Mouse (Mus musculus) liver, adult 2 months (tissue): ENCODE data around the gene Map3k1. TPM values are rescaled to one million over a fixed set of nuclear protein-coding genes. Genes with fewer than 3 reads are reported as not detected.

Source experiments
- DNase-seq: peaks from one replicate; pipeline ENCODE4 v3.0.0-alpha.2; 2011; ENCODE audit warnings: low read depth, low spot score; ENCODE audit errors: extremely low read depth
- H3K27ac ChIP-seq: fragments of 200-500 bp; replicated peaks from 2 replicates; pipeline ENCODE4 v1.5.1; 2012; ENCODE audit warnings: low read depth, mild to moderate bottlenecking, control low read depth, inconsistent platforms, low read length; ENCODE audit not compliant: insufficient read depth
- H3K27me3 ChIP-seq: fragments of 200-500 bp; 2 replicates; pipeline ENCODE4 v1.6.1; 2012; ENCODE audit warnings: mild to moderate bottlenecking, moderate library complexity, low read length, inconsistent platforms; ENCODE audit not compliant: control insufficient read depth, insufficient read depth
- H3K36me3 ChIP-seq: fragments of 200-500 bp; 2 replicates; pipeline ENCODE4 v1.6.1; 2012; ENCODE audit warnings: low read length, inconsistent platforms; ENCODE audit not compliant: control insufficient read depth, insufficient read depth
- H3K4me1 ChIP-seq: fragments of 200-500 bp; 2 replicates; pipeline ENCODE4 v1.6.1; 2011; ENCODE audit warnings: low read length; ENCODE audit not compliant: control insufficient read depth, insufficient read depth
- H3K4me3 ChIP-seq: fragments of 200-500 bp; 2 replicates; pipeline ENCODE4 v1.5.1; 2011; ENCODE audit warnings: low read depth, mild to moderate bottlenecking, control low read depth, low read length, moderate library complexity; ENCODE audit not compliant: insufficient read depth
- H3K79me2 ChIP-seq: fragments of 200-500 bp; 2 replicates; pipeline ENCODE4 v1.6.1; 2012; ENCODE audit warnings: inconsistent platforms, mild to moderate bottlenecking, low read length, moderate library complexity; ENCODE audit not compliant: control insufficient read depth, insufficient read depth
- H3K9ac ChIP-seq: fragments of 200-500 bp; 2 replicates; pipeline ENCODE4 v1.6.1; 2012; ENCODE audit warnings: low read depth, mild to moderate bottlenecking, control low read depth, inconsistent platforms, low read length
- CTCF ChIP-seq: fragments of 200-500 bp; IDR thresholded peaks from 2 replicates; pipeline ENCODE4 v1.5.1; 2011; ENCODE audit warnings: low read depth, low read length, control low read depth
- POLR2A ChIP-seq: fragments of 200-500 bp; IDR thresholded peaks from 2 replicates; pipeline ENCODE4 v1.6.1; 2011; ENCODE audit warnings: low read length, control low read depth; ENCODE audit not compliant: insufficient read depth; ENCODE audit errors: extremely low read depth
- WGBS: fragments of 180-500 bp; shearing (Covaris S2); methylation state at CpG from one replicate; pipeline ENCODE4 v1.1.7; 2018; 5-methylcytosine and 5-hydroxymethylcytosine counted together
- polyA plus RNA-seq: library from polyadenylated mRNA; depleted of rRNA; stranded (reverse); fragments of >200 nt; gene quantifications from 2 replicates; pipeline ENCODE4 v1.2.3, GENCODE M21; 2012; rRNA removed
- total RNA-seq: library from RNA; depleted of rRNA; stranded (reverse); fragments of >200 nt; gene quantifications from 2 replicates; pipeline ENCODE4 v1.2.3, GENCODE M21; 2014; rRNA removed

Map3k1 gene
- 7.9 and 8.7 TPM in 2 replicates for total RNA-seq
- polyA plus RNA-seq, result 4.5 and 4.6 TPM in 2 replicates

DNA sequence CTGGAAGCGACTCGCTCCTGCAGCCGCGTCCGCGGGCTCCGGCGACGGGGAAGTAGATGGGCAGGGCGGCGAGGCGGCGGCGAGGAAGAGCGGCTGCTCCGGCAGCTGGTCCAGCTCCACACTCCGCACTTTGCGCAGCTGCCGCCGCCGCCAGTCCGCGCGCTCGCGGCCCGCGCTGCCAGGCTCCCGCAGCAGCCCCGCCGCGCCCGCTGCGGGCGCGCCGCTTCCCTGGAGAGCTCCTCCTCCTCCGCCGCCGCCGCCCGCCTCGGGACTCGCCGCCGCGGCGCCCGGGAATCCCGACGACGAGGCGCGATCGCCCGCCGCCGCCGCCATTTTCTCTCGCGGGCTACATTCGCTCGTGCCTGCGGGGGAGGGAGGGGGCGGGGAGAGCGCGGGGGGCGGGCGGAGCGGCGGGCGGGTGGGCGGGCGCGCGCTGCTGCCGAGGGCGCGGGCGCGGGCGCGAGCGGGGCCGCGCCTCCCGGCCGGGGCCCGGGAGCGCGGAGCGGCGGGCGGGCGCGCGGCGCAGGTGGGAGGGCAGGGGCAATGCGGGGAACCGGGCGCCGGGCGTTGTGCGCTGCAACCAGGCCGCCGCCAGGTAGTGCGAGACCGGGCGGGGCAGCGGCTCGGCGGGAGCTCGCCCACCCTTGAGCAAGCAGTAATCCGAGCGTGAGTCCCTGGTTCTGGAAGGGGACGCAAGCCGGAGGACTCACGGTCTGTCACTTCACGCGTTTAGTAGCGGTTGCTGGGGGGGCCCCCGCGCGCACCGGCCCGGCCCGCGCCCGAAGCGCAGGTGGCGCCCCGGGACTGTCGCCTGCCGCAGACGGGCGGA, at the start of gene Map3k1:
TSS of gene Map3k1 (minus strand) at position 357 of the 829 bp plus-strand sequence.
- H3K36me3 ChIP-seq, result no peaks in the 10 kb centered on the region
- H3K27ac ChIP-seq, result peak within 1 kb of the TSS; percentile 91
- H3K79me2 ChIP-seq, result peaks cover 10% of the 10 kb centered on the region; the same call in 1 of the 2 replicates
- H3K27me3 ChIP-seq, result no peaks in the 10 kb centered on the region
- WGBS, result 3% methylated on average over 102 of the region's 136 CpGs
- peak within 1 kb of the TSS; percentile 99 for H3K9ac ChIP-seq
- TF ChIP-seq CTCF, result no peak
- TF ChIP-seq POLR2A, result peak; percentile 36; the same call in 1 of the 2 replicates
- no peak for DNase-seq
- peak within 1 kb of the TSS; percentile 97 for H3K4me3 ChIP-seq
- peaks cover 15% of the 10 kb centered on the region for H3K4me1 ChIP-seq

DNA sequence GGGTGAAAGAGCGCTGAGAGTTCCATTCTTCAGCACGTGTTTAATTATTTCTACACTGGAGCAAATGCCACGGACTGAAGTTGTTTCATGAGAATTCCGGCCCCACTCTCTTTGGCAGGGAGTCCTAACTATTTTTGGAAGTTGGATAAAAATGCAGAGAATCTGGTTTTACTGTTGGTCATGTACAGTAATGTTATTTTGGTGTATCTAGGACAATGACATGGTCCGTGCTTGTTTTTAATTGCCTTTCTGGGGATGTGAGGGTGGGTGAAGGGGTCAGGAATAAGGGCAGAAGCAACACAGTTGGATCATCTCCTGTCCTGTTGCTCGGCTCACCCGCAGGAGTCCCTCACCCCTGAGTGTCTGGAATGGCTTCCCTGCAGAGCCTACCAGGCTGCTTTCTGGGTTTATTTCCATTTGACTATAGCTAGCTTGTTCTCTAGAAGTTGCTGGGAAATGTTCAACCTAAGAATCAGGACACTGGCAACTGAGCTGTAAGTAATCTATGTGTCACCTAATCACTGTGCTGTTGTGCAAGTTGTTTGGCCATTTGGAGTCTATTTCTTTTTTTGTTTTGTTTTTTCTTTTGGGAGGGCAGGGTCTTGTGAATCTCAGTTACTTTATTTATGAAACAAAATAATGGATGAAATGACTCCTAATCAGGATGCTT, 48.1 kb upstream of the Map3k1 start:
- H3K4me1 ChIP-seq, result peaks cover 8% of the 10 kb centered on the region
- DNase-seq, result peak; percentile 54
- peak overlapping the region; percentile 48 for H3K27ac ChIP-seq
- no peaks in the 10 kb centered on the region for H3K79me2 ChIP-seq
- H3K27me3 ChIP-seq, result no peaks in the 10 kb centered on the region
- no peak overlapping the region for H3K4me3 ChIP-seq
- H3K9ac ChIP-seq, result no peak overlapping the region
- 26% methylated on average over 7 of the region's 7 CpGs for WGBS
- no peaks in the 10 kb centered on the region for H3K36me3 ChIP-seq
- TF ChIP-seq CTCF, result no peak
- TF ChIP-seq POLR2A, result no peak

DNA sequence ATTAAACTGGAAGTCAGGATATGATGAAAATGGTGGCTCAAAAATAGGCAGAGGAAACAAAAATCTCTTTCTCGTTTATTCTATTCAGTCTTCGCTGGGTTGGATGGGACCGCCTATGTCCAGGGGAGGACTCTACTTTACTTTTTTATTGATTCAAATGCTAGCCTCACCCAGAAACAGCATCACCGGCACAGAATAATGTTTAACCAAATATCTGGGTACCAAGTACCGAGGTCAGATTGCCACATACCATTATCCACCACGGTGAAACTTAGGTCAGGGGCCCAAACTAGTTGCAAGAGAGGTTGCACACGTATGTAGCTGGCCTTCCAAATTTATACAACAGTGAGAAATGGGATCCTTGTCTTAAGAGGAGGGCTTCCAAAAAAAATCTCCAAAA, 47.4 kb upstream of the Map3k1 start:
- Histone ChIP-seq H3K9ac (no peak overlapping the region), H3K27ac (no peak overlapping the region; the same call in 1 of the 2 replicates), H3K79me2 (no peaks in the 10 kb centered on the region), H3K27me3 (no peaks in the 10 kb centered on the region), H3K4me1 (peaks cover 8% of the 10 kb centered on the region), H3K4me3 (no peak overlapping the region), H3K36me3 (no peaks in the 10 kb centered on the region)
- TF ChIP-seq CTCF, result no peak
- TF ChIP-seq POLR2A, result no peak
- peak; percentile 97 for DNase-seq
- 15% methylated on average over 7 of the region's 7 CpGs for WGBS

DNA sequence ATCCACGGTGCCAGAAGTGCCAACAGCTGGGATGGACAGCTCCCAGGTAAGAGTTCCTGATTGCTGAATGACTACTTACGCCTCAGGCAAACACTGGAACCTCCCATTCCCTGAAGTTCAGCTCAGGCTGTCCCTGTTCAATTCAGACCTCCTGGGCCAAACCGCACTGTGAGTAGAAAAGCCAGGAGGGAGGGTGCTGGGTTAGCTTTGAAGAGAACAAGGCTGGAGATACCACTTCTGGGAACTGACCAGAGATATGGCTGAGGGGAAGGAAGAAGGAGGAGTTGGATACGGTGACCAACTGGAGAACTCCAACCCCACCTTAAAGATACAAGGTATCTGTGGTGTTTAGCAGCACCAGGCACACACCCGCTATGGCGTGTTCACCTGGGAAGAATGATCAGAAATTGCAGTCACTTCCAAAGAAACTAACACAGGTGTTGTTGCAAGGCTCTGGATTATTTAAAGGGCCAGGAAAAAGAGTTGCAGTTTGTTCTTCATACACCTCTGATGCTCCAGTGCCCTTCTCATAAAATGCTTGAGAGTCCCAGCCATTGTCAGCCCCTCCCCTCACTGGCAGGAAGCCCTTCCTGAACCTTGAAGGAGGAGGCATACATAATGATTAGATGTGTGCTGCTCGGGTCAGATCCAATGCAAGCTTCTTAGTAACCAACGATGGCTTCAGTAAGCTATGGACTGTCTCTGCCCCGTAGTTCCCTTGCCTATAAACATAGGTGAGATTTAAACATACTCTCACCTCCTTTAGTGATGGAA, 43.8 kb upstream of the Map3k1 start:
- 80% methylated on average over 9 of the region's 9 CpGs for WGBS
- Histone ChIP-seq H3K79me2 (no peaks in the 10 kb centered on the region), H3K9ac (no peak overlapping the region), H3K27me3 (no peaks in the 10 kb centered on the region), H3K36me3 (no peaks in the 10 kb centered on the region), H3K4me1 (peaks cover 4% of the 10 kb centered on the region; the same call in 1 of the 2 replicates), H3K27ac (no peak overlapping the region), H3K4me3 (no peak overlapping the region)
- no peak for DNase-seq
- TF ChIP-seq CTCF, result no peak
- no peak for TF ChIP-seq POLR2A

DNA sequence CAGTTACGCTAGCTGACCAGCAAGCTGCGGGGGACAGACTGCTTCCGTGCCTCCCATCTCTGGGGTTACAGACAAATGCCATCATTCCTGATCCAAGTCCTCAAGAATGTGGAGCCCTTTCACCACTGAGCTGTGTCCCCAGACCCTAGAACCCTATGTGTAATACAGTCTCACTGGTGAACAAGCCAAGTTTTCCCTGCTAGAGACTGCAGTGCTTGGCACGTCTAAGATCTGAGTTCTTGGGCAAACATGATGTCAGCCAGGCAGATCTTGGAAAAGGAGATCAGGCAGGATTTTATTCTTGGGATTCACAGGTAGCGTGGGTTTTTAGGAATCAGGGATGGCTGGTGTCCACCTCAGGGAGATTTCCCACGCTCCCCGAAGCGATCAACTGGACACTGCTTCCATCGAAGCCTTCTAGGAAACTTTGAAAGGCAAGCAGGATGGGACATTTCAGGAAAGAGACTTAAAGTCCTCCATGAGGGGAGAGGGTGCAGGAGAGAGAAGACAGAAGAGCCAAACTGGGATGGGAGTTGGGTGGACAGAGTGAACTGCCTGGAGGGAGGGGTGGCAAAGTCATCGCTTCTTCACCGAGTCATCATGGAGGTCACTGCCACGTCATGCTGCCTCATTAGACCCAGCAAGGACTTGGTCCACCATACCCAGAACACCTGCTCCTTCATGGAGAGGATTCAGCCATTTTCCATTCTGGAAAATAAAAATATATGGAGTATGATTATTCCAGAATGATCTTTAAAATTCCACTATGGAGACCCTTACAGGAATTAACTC, 41.4 kb upstream of the Map3k1 start:
- Histone ChIP-seq H3K27me3 (no peaks in the 10 kb centered on the region), H3K27ac (no peak overlapping the region), H3K9ac (no peak overlapping the region), H3K36me3 (no peaks in the 10 kb centered on the region), H3K4me1 (no peaks in the 10 kb centered on the region), H3K79me2 (no peaks in the 10 kb centered on the region), H3K4me3 (no peak overlapping the region)
- WGBS, result 95% methylated on average over 12 of the region's 12 CpGs
- no peak for DNase-seq
- TF ChIP-seq POLR2A (no peak), CTCF (no peak)
